Mouse (Mus musculus) bone marrow macrophage, adult 2 months (primary cell): ENCODE results near the gene Suclg2.

Experiments
- CTCF ChIP-seq: IDR thresholded peaks from 2 replicates; pipeline ENCODE4 v1.5.1; 2012; ENCODE audit warnings: low read depth, mild to moderate bottlenecking, low read length, moderate library complexity
- POLR2A ChIP-seq: IDR thresholded peaks from 2 replicates; pipeline ENCODE4 v1.6.1; 2012; ENCODE audit warnings: mild to moderate bottlenecking, low read depth, low read length, borderline replicate concordance

- no peak for TF ChIP-seq POLR2A
- TF ChIP-seq CTCF: no peak
Observed at GRCm38 (mm10) chr6:95592396-95592795, 126.2 kb downstream of the Suclg2 start.
